Mouse (Mus musculus) thymus, postnatal 4 days (tissue): ENCODE results near the gene Slc46a1.

Experiments
- DNase-seq: peaks from one replicate; pipeline ENCODE4 v3.0.0; 2021

Slc46a1 gene

DNA sequence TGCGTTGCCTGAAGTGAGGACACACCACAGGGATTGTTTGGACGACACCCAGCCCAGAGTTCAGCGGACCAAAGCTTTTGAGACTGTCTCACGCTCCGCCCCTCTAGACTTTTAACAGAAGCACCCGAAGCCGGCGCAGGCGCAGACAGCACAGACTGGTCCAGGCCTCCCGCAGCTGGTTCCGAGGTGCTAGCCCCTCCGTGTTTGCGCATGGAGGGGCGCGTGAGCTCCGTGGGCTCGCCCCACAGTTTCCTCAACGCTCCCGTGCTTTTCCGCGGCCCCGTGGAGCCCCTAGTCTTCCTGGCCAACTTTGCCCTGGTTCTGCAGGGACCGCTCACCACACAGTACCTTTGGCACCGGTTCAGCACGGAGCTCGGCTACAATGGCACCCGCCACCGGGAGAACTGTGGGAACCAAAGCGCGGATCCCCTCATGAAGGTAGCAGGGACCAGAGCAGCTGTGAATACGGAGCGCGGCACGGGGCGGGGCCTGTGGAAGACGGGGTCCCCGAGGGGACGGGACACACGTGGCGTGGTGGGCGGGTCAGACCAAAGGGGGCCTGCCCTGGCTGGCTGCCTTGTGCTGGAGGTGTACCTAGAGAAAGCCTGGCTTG lies at the start of gene Slc46a1:
Gene Slc46a1, plus strand, starts transcription at position 130 of the 613 bp plus-strand sequence.
- DNase-seq, result peak; percentile 84

DNA sequence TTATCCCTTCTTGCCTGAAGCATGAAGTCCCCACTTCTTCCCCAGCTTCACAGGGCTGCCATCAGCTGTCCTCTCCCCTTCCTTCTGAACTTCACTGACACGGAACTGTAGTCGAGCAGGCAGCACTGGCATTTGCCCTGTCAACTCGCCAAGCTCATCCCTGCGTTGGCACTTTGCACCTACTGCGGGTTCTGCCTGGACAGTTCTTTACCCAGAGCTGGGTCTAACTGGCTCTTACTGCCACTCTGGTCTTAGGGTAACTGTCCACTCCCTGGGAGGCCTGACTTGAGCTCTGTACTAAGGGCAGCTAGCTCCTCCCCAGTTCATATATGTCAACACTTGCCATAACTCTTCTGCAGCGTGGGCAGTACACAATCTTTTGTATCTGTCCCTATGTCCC lies 48.6 kb upstream of the Slc46a1 start:
- DNase-seq, result no peak

DNA sequence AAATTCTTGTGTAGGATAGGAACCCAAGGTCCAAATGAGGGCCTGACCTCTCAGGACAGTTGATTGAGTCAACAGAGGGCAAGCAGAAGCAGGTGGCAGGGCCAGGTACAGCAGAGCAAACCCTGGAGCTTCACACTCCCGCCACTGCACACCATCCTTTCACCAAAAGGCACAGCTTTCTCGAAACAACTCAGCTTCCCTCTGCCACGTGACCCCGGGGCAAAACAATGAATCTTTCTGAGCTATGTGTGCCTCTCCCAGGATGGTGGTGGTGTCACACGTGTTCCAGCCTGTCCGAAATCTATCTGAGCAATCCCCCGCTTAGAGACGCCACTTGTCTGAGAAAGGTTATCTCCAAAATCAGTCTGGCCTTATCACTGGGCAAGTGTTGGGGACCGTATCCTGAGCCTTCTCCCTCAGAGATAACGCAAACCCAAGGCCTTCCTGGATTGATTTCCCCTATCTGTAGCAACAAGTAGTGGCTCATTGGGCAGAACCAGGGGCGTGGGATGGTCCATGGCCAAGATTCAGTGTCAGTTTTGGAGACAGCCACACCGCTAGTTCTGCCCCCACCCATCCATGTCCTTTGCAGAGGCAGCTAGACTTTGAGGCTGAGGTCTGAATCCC lies 45.1 kb upstream of the Slc46a1 start:
- no peak for DNase-seq

DNA sequence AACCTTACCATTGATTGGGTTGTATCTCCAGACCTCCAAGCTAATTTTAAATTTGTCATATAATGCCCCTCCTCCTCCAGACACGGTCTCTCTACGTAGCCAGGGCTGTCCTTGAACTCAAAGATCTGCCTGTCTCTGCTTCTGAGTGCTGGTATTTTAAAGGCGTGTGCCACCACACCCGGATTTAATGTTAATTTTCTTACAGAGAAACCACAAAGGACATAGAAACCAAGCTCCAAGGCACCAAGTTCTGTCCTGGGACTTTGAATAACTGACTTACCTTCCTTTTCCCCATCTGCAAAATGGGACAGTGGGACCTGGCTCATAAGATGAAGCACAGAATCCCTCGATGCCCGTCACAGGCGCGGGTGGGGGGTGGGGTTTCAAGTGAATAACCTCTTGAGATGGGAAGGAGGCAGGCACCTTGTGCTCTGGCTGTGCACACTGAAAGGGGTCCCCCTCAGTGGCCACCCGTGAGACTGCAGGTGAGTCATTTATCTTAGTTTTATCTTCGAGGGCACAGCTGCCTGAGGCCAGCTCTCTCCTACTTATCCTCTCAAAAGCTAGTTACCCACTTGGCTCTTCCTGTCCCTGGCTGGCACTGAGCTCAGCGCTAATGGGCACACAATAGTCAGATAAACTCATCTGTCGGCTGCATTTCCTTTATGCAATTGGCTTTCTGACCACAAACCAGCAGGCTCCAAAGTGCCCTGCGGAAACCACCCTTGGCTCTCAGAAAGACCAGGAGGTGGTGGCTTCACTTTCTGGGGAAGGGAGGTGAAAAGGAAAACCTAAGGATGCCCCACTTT lies 44.1 kb upstream of the Slc46a1 start:
- no peak for DNase-seq

DNA sequence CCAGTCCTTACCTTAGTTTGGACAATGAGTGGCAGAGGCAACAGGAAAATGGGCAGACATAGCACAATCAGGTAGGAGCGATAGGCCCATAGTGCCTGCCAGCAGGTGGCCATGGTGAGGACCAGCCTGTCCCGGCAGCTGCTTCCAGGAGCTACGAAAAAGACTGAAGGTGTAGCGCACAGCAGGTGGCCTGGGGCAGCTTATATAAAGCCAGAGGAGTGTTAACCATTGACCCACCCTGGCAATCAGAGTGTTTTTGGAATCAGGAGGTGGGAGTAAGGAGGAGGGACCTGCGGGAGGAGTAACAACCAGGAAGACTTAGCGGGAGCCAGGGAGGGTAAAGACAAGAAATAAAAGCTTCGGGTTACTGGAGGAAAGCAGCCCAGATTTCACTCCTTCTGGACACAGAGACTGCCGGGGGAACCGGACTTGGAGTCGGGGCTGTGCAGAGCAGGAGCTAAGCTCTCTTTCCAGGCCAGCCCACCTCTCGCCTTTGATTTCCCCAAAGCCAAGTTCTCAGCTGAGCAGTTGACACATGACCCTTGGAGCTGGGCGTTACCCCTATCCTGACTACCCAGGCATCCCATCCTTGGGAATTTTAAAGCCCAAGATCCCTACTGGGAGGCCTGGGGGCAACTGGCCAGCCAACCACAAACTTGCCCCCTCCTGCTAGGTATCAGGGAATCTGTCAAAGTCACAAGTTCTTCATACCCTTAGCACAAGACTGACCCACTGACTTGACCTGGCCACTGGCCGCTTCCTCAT lies 43.3 kb upstream of the Slc46a1 start, which contains the start of gene Slc13a2:
Gene Slc13a2, minus strand, starts transcription at position 163 of the 765 bp plus-strand sequence.
- no peak for DNase-seq

DNA sequence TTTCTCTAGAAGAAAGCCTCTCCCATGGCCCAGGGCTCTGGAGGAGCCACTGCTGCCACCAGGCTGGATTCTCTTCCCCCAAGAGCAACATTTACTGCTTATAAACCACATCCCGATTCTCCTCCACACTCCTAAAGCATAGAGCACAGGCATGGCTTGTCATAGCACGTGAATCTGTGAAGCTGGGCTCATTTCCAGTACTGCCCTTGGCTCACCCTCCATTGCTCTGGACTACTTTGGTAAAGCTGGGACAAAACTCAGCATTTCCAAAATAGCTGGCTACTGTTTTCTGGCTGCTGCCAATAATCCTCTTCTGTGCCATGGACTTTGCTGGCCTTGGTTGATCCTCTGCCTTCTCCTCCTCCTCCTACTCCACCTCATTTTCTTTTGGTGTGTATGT lies 41.1 kb upstream of the Slc46a1 start:
- no peak for DNase-seq

DNA sequence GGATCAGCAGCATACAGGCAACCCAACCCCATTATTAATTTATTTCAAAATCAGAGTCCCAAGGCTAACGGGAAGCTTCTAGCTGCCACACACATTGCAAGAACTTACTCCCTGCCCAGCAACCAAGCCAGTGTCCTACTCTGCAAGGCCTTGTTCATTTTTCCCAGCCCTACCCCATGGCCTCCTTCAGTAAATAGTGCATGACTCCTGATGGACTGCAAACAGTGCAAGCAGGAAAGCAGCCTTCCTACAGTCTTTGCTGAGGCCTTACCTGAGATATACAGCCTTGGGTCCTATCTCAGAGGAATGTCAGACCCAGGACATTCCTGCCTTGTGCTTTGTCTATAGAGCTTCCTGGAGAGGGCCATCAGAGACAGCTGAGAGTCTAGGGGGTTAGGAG lies 39.9 kb upstream of the Slc46a1 start:
- no peak for DNase-seq

DNA sequence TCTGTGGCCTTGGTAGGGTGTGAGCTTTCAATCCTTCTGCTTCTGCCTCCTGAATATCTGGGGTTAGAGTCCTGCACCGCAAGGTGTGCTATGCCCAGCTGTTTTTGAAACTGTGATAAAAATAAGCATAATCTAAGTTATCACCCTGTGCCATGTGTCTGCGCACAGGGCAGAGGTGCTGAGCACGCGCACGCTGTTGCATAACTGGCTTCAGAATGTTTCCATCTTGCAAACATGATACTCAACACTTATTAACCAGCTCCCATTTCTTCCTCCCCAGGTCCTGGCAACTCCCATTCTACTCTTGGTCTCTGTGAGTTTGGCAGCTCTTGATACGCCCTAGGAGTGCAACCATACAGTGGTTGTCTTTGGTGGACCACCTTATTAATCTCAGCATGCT lies 37.8 kb upstream of the Slc46a1 start:
- no peak for DNase-seq

DNA sequence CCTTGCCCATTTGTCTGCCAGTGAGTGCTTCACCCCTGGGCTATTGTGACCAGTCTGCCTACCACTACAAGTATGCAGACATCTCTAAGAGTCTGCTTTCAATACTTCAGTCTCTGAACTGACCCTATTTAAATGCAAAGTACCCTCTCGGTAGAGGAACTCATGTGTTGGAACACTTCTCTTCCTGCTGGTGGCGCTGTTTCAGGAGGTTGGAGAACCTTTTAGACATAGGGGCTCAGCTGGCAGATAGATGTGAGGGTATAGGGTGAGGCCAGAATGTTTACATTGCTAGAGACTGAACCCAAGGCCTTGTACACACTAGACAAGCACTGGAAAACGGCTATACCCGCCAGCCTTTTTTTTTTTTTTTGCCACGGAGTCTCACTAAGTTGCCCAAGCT lies 37.2 kb upstream of the Slc46a1 start:
- no peak for DNase-seq

DNA sequence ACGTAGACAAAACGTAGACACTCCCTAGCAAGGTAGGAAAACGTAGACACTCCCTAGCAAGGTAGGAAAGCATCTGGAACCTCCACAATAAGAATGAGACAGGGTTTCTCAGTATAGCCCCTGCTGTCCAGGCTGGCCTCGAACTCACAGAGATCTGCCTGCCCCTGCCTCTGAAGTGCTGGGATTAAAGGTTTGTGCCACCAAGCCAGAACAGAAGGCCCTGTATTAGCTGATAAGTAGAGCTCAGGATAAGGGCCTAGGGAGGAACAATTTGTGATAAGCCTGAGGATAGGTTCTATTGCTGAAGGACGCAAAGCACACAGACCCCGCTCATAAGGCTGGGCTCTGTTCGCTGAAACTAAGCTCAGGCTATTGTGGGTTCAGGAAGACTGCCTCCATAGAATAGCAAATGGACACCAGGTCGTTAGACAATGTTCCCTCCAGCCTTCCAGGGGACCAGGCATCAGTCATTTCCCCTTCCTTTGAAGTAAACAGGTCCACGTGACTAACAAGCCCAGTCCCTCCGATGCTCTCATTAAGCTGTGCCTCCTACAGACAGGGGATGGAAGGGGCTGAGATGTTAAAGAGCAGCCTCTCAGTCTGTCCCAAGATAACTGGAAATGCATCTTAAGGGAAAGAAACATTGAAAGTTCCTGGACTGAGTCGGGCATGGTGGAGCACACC lies 35.2 kb upstream of the Slc46a1 start:
- DNase-seq, result no peak

DNA sequence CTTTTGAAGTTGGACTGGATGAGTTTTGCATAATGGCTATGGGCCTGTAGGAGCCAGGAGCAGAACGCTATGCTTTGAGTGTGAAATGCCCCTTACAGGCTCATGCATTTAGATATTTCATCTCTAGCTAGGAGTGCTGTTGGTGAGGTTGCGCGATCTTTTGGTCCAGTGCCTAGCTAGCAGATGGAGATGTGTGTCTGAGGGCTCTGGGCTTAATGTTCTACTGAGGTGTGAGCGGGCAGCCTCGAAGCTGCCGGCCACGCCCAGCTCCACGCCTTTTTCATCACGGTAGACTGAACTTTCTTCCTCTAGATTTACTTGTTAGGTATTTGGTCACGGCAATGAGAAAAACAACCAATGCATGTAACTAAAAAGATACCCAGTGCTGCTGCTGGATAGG lies 34.3 kb upstream of the Slc46a1 start:
- no peak for DNase-seq

DNA sequence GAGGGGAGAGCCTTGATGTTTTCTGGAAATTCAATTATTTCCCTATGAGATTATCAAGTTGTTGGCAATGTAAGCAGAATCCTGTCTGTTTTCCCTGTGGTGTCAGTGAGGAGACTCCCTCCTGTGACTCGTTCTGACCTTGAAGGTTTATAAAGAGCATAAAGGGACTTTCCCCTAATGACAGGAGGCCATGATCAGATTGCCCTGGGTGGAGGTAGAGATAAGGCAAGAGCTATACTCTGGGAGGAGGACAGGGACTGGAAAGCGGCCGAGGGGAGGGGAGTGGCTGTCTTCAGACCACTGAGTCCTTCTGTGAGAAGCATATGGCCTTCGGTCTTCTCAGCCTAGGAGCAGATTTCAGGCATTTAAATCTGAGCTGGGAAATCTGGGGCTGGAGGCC lies 31.4 kb upstream of the Slc46a1 start:
- no peak for DNase-seq

DNA sequence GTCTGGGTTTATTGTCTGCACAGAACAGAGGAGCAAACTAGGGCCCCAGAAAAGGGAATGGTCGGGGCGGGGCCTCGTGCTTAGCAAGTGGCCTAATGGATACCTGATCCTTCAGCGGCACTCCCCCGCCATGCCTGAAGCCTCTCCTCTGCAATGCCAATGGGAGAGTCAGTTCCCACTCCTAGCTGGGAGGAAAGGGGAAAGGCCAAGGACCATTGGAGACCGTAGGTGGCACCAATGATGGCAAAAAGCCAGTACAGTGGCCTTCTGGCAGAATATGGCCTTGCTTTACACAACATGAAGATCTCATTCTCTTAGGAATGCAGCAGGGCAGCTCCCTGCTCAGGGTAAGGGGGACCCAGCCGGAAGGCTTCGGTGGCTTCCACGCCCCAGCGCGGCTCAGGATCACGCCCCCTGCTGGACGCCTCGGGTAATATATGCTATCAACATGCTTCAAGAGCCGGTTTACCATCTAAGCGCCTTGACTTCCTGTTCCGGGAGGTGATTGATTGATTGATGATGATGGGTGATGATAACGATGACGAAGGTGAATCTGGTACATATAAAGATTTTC lies 29.6 kb upstream of the Slc46a1 start:
- DNase-seq, result peak; percentile 83

DNA sequence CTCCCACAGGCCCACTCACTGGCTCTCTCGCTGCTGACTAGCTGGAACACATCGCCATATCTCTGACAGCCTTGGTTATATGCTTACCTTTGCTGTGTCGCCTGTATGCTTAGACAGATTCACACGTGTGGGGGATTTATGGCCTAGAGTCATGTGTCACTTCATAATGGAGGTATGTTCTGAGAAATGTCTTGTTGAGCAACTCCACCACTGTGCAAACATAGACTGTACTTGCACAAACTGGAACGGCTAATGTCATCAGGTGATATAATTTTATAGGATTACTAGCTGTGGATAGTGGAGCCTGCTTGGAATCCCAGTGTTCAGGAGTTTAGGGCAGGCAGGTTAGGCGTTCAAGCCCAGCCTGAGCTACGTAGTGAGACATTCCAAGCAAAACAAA lies 28.3 kb upstream of the Slc46a1 start:
- DNase-seq, result no peak

DNA sequence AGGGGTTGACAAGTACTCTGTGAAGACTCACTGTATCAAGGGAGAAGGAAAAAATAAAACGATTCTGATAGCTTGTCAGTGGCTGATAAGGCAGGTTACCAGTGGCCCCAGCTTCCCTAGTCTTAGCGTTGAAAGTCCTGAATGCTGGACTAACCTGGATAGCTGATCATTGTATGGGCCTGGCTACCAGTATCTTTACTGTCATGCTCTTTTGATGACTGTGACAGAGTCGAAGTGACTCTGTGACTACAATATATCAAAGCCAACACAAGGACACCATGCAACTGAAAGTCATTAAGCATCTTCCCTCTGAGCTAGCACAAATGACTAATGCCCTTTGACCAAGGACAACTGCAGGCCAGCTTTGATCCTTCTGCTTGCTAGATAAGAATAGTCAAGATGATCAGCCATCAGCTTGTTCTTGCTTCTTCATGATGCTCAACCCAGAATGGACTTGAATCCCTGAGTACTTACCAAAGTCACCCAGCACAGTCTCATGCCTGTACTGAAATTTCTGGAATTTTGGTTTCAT lies 27.0 kb upstream of the Slc46a1 start:
- no peak for DNase-seq

DNA sequence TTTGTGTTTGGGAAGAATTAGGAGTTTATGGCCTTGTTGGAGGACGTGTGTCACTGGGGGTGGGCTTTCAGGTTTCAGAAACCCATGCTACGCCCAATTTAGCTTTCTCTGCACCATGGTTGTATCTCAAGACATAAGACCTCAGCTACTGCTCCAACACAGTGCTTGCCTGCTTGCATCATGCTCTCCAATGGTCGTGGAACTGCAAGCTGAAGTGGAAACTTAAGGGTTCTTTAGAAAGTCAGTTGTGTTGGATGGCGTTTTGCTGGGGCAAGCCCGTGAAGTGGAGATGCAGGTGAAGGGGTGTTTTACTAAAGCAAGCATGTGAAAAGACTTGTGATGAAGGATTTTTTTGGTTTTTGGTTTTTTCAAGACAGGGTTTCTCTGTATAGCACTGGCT lies 22.4 kb upstream of the Slc46a1 start:
- no peak for DNase-seq

DNA sequence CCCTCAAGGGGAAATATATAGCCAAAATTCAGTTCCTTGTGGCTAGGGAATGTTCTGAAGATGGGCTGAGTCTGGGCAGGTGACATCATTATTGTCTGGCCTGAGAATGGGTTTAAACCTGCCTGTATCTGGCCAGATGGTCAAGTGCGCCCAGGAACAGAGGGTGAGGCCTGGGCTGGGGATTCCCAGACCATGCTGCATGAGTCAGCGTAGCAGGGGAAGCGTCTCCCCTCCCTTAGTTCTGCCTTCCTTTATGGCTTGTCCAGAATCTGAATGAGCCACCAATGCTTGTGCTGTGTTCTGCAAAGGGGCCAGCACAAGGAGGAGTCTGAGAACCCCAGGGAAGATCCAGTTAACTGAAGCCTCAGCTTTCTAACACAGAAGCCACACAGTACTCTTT lies 18.3 kb upstream of the Slc46a1 start:
- no peak for DNase-seq

DNA sequence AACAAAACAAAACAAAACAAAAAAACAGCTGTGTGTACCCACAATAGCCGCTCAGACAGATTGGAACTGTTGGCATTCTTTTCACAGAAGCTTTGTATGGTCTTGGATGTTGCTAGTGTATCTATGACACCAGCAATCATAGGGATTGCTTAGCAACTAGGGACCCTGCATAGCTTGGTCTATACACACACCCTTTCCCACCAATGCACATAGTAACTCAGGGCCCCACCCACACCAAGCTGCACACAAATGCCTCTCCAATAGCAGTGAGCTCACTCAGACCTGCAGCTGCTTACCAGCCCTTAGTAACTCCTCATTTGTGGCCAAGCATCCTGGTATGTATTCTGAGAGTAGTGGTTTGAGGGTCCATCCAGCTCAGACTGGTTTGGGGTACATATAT lies 17.3 kb upstream of the Slc46a1 start:
- no peak for DNase-seq

DNA sequence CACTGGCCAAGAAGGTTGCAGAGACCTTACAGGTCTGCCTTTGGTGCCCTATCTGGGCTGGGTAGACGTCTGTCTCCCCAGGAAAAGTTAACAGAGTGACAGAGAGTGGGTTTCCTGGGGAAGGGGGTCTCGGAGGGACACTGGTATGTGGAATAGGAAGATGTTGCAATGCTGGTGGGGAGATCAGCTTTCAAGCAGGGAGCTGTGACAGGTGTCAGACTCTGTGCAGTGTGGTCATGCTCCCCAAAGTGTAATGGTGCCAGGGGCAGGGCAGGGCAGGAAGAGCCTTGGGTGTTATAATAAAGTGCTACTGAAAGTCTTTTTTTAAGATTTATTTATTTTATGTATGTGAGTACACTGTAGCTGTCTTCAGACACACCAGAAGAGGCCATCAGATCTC lies 15.2 kb upstream of the Slc46a1 start:
- DNase-seq, result no peak

DNA sequence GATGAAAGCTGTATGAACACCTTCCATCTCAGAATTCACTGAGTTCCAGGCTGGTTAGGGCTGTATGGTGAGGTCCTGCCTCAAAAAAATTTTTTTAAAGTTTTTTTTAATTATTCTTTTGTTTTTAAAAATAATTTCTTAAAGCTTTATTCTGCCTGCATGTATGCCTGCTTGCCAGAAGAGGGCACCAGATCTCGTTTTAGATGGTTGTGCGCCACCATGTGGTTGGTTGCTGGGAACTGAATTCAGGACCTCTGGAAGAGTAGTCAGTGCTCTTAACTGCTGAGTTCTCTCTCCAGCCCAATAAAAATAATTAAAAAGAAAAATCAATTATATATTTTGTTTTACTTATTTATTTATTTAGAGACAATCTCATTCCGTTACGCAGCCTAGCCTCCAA lies 11.8 kb upstream of the Slc46a1 start:
- DNase-seq, result peak; percentile 89

DNA sequence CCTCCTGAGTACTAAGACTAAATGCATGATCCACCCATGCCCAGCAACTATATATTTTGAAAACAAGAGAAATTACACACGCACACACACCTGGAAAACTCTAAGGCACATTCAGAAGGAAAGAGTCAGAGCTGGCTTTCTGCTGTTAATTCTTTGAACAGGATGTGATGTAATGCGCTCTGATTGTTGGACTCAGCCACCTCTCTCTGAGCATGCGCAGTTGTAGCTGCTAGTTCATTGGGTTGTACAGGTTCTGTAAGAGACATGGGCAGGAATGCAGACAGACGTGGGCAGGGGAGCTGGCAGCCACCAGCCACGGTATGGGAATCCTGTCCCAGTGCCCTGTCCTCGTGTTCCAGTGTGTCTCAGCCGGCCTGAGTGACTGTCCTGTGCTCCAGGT lies 11.2 kb upstream of the Slc46a1 start:
- no peak for DNase-seq

DNA sequence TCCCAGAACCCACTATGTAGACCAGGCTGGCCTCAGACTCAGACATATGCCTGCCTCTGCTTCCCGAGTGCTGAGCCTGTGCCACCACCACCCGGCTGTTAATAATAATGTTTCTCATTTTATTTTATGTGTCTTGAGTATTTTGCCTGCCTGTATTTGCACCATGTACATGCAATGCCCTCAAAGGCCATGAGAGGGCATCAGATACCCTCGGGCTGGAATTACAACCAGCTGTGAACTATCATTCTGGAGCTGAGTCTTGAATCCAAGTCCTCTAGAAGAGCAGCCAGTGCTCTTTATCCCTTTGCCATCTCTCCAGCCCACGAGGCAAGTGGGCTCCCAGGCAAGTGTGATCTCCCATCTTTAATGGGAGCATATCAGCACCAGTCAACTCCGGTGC lies 10.2 kb upstream of the Slc46a1 start:
- DNase-seq, result peak; percentile 65
